Mouse (Mus musculus) CH12.LX (cell line): ENCODE results near the gene Nup153. TPM values are rescaled to one million over a fixed set of nuclear protein-coding genes. Genes with fewer than 3 reads are reported as not detected.

ENCODE experiments used
- DNase-seq: peaks from one replicate; pipeline ENCODE4 v3.0.0-alpha.2; 2013; ENCODE audit errors: extremely low read depth
- H3K27ac ChIP-seq: 2 replicates; pipeline ENCODE4 v1.5.1; 2012; ENCODE audit warnings: low read depth, mild to moderate bottlenecking, control low read depth, moderate library complexity; ENCODE audit not compliant: insufficient read depth
- H3K27me3 ChIP-seq: replicated peaks from 2 replicates; pipeline ENCODE3; 2012; ENCODE audit warnings: inconsistent platforms
- H3K36me3 ChIP-seq, 2 experiments: replicated peaks in 1 of 2; 2 replicates each; pipeline versions ENCODE3 to v1.6.1; 2012; ENCODE audit warnings: inconsistent platforms in 1 of 2, low read length in 1 of 2, mild to moderate bottlenecking in 1 of 2, mixed read lengths in 1 of 2, moderate library complexity in 1 of 2; ENCODE audit not compliant: control insufficient read depth in 1 of 2, insufficient read depth in 1 of 2
- H3K4me1 ChIP-seq, 2 experiments: 2 replicates each; pipeline ENCODE4 v1.6.1; 2012; ENCODE audit warnings: inconsistent platforms in 1 of 2, moderate library complexity in 1 of 2; ENCODE audit not compliant: insufficient read depth in 2 of 2, control insufficient read depth in 1 of 2
- H3K4me2 ChIP-seq: 2 replicates; pipeline ENCODE4 v1.6.1; 2012; ENCODE audit warnings: low read depth, mild to moderate bottlenecking, control low read depth; ENCODE audit not compliant: poor library complexity, insufficient read depth, severe bottlenecking
- H3K4me3 ChIP-seq, 3 experiments: fragments of 150-350 bp in 1 of 3; sonication (generic) in 1 of 3; replicated peaks in 1 of 3; 2 replicates each; pipeline versions ENCODE3 to v1.5.1; 2011 to 2012; ENCODE audit warnings: low read depth in 2 of 3, low read length in 2 of 3, mild to moderate bottlenecking in 2 of 3, moderate library complexity in 2 of 3, control low read depth in 1 of 3, improper control_type of control experiment in 1 of 3, inconsistent platforms in 1 of 3, mixed read lengths in 1 of 3; ENCODE audit not compliant: poor library complexity in 1 of 3
- H3K79me2 ChIP-seq: replicated peaks from 2 replicates; pipeline ENCODE4 v1.6.1; 2012; ENCODE audit warnings: mild to moderate bottlenecking, moderate library complexity; ENCODE audit not compliant: control insufficient read depth, poor library complexity, insufficient read depth, severe bottlenecking; ENCODE audit errors: extremely low read depth
- H3K9ac ChIP-seq: 2 replicates; pipeline ENCODE4 v1.6.1; 2012; ENCODE audit warnings: low read depth, mild to moderate bottlenecking, control low read depth, moderate library complexity; ENCODE audit not compliant: insufficient read depth
- H3K9me3 ChIP-seq: replicated peaks from 2 replicates; pipeline ENCODE3; 2012; ENCODE audit warnings: low read length, inconsistent platforms, mixed read lengths
- BHLHE40 ChIP-seq: IDR thresholded peaks from 2 replicates; pipeline ENCODE4 v1.6.1; 2011; ENCODE audit warnings: mild to moderate bottlenecking, low read depth, low read length, improper control_type of control experiment
- CHD1 ChIP-seq: IDR thresholded peaks from 2 replicates; pipeline ENCODE4 v1.6.1; 2012; ENCODE audit warnings: low read depth, low read length, improper control_type of control experiment, inconsistent platforms
- CHD2 ChIP-seq: IDR thresholded peaks from 2 replicates; pipeline ENCODE4 v1.6.1; 2011; ENCODE audit warnings: low read length, improper control_type of control experiment
- CTCF ChIP-seq, 2 experiments: IDR thresholded peaks in 1 of 2; conservative IDR thresholded peaks in 1 of 2; 2 replicates each; pipeline ENCODE4 v1.5.1; 2011 to 2012; ENCODE audit warnings: low read depth in 2 of 2, low read length in 2 of 2, improper control_type of control experiment in 1 of 2, inconsistent platforms in 1 of 2, mild to moderate bottlenecking in 1 of 2, moderate library complexity in 1 of 2
- ELF1 ChIP-seq: IDR thresholded peaks from 2 replicates; pipeline ENCODE4 v1.6.1; 2014; ENCODE audit warnings: low read depth, mild to moderate bottlenecking, inconsistent platforms, low read length, improper control_type of control experiment
- GABPA ChIP-seq: IDR thresholded peaks from 2 replicates; pipeline ENCODE4 v1.6.1; 2012; ENCODE audit warnings: low read depth, low read length, improper control_type of control experiment, inconsistent platforms; ENCODE audit not compliant: insufficient replicate concordance
- HCFC1 ChIP-seq: IDR thresholded peaks from 2 replicates; pipeline ENCODE4 v1.6.1; 2012; ENCODE audit warnings: low read depth, mild to moderate bottlenecking, inconsistent platforms, low read length, improper control_type of control experiment
- IRF4 ChIP-seq: IDR thresholded peaks from 2 replicates; pipeline ENCODE4 v1.6.1; 2014; ENCODE audit warnings: low read depth, mild to moderate bottlenecking, inconsistent platforms, low read length, improper control_type of control experiment
- JUN ChIP-seq: IDR thresholded peaks from 2 replicates; pipeline ENCODE4 v1.6.1; 2011; ENCODE audit warnings: low read depth, mild to moderate bottlenecking, low read length, improper control_type of control experiment, moderate library complexity; ENCODE audit not compliant: insufficient read depth
- JUND ChIP-seq: conservative IDR thresholded peaks from 2 replicates; pipeline ENCODE4 v1.6.1; 2011; ENCODE audit warnings: low read depth, low read length, improper control_type of control experiment
- KAT2A ChIP-seq: IDR thresholded peaks from 2 replicates; pipeline ENCODE4 v1.6.1; 2012; ENCODE audit warnings: low read length, improper control_type of control experiment, inconsistent platforms; ENCODE audit not compliant: insufficient replicate concordance
- MAFK ChIP-seq: IDR thresholded peaks from 2 replicates; pipeline ENCODE4 v1.6.1; 2011; ENCODE audit warnings: low read length, improper control_type of control experiment; ENCODE audit not compliant: insufficient replicate concordance
- MAX ChIP-seq: IDR thresholded peaks from 2 replicates; pipeline ENCODE4 v1.6.1; 2011; ENCODE audit warnings: low read length, improper control_type of control experiment
- MAZ ChIP-seq: IDR thresholded peaks from 2 replicates; pipeline ENCODE4 v1.6.1; 2012; ENCODE audit warnings: low read depth, mild to moderate bottlenecking, inconsistent platforms, low read length, improper control_type of control experiment, moderate library complexity
- MYC ChIP-seq: IDR thresholded peaks from 2 replicates; pipeline ENCODE4 v1.6.1; 2011; ENCODE audit warnings: low read depth, mild to moderate bottlenecking, improper control_type of control experiment, low read length
- NRF1 ChIP-seq: IDR thresholded peaks from 2 replicates; pipeline ENCODE4 v1.6.1; 2014; ENCODE audit warnings: low read depth, mild to moderate bottlenecking, inconsistent platforms, low read length, improper control_type of control experiment, moderate library complexity
- PAX5 ChIP-seq: IDR thresholded peaks from 2 replicates; pipeline ENCODE4 v1.6.1; 2012; ENCODE audit warnings: low read length, inconsistent platforms, mixed read lengths
- RAD21 ChIP-seq: IDR thresholded peaks from 2 replicates; pipeline ENCODE4 v1.6.1; 2011; ENCODE audit warnings: low read depth, mild to moderate bottlenecking, low read length, improper control_type of control experiment, moderate library complexity
- SIN3A ChIP-seq: IDR thresholded peaks from 2 replicates; pipeline ENCODE4 v1.6.1; 2012; ENCODE audit warnings: low read length, improper control_type of control experiment, inconsistent platforms
- SMC3 ChIP-seq: IDR thresholded peaks from 2 replicates; pipeline ENCODE4 v1.6.1; 2011; ENCODE audit warnings: low read depth, low read length, improper control_type of control experiment
- TCF12 ChIP-seq: IDR thresholded peaks from 2 replicates; pipeline ENCODE4 v1.6.1; 2014; ENCODE audit warnings: low read depth, mild to moderate bottlenecking, inconsistent platforms, low read length, improper control_type of control experiment
- UBTF ChIP-seq: IDR thresholded peaks from 2 replicates; pipeline ENCODE4 v1.6.1; 2012; ENCODE audit warnings: low read depth, mild to moderate bottlenecking, inconsistent platforms, low read length, improper control_type of control experiment, moderate library complexity
- USF2 ChIP-seq: conservative IDR thresholded peaks from 2 replicates; pipeline ENCODE4 v1.6.1; 2011; ENCODE audit warnings: low read depth, low read length, improper control_type of control experiment
- dilution Hi-C: fragments of 300-500 bp; cut with MboI; formaldehyde crosslinking; loops from 2 replicates; pipeline ENCODE4 v1.14.3; 2020; ENCODE audit warnings: low sequenced_read_pairs; ENCODE audit not compliant: extremely low pct_unique_long_range_greater_than_20kb, extremely low pct_ligation_motif_present
- in situ Hi-C: fragments of 300-500 bp; cut with MboI; formaldehyde crosslinking; loops from 3 replicates; pipeline ENCODE4 v1.14.3; 2019; ENCODE audit warnings: low sequenced_read_pairs, low pct_ligation_motif_present, low pct_unique_long_range_greater_than_20kb, mixed read lengths
- polyA plus RNA-seq: library from polyadenylated mRNA; unstranded; fragments of >175 nt; gene quantifications from 2 replicates; pipeline ENCODE4 v1.2.1, GENCODE M21; 2012; ENCODE audit warnings: low read depth; ENCODE audit not compliant: insufficient read length
- total RNA-seq, 2 experiments: library from RNA; depleted of rRNA; stranded (reverse); fragments of 300-350 nt in 1 of 2; fragments of >200 nt in 1 of 2; gene quantifications; 2 replicates each; pipeline ENCODE4 v1.2.3; 2012 to 2014

Nup153 gene
- total and polyA plus RNA-seq, 3 experiments, result 60.6 to 118 (median 91.5) TPM

DNA sequence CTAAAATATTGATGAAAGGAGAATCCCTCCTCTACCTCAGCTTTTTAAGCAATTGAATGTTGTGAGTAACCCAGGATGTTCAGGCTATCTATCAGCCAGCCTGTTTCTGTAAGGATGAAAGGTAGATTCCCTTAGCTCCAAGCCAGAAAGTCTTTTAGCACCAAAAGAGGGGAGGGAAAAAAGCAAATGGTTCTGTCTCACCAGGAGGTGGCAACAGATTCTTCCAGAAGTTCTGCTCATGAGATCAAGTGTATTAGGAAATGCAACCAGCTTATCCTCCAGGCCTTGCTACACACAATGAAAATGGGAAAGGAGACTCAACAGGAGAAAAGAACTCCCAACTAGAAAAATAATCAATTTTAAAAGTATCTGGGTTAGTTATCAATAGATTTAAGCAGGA lies 3.4 kb downstream of the Nup153 start:
- H3K9ac ChIP-seq, result peak overlapping the region; percentile 12
- peaks cover 66% of the 10 kb centered on the region for H3K79me2 ChIP-seq
- in situ Hi-C loops, result no loop called here
- peaks cover 0 to 2% of the 10 kb centered on the region in 2 experiments for H3K36me3 ChIP-seq
- no peaks in the 10 kb centered on the region for H3K9me3 ChIP-seq
- H3K27ac ChIP-seq, result no peak overlapping the region
- no peaks in the 10 kb centered on the region for H3K27me3 ChIP-seq
- peak overlapping the region; percentile 56 for H3K4me2 ChIP-seq
- dilution Hi-C loops, result no loop called here
- peaks cover 2 to 34% of the 10 kb centered on the region in 2 experiments; a peak in 3 of 4 replicates for H3K4me1 ChIP-seq
- no peak for DNase-seq
- peak overlapping the region in 1 of 3 experiments; percentile 86 for H3K4me3 ChIP-seq
- no peak for TF ChIP-seq CHD2
- TF ChIP-seq UBTF, result no peak
- TF ChIP-seq TCF12, result no peak
- TF ChIP-seq USF2, result no peak
- TF ChIP-seq RAD21, result peak; percentile 22
- no peak for TF ChIP-seq HCFC1
- no peak for TF ChIP-seq KAT2A
- TF ChIP-seq MYC, result no peak
- TF ChIP-seq MAZ, result no peak
- TF ChIP-seq SMC3, result peak; percentile 16; the same call in 1 of the 2 replicates
- no peak for TF ChIP-seq PAX5
- peak in 1 of 2 experiments; percentile 50; a peak in 2 of 4 replicates for TF ChIP-seq CTCF (conservative IDR thresholded peaks at IDR 0.05 in 1 of 2, IDR thresholded peaks at IDR 0.05 in 1 of 2; ENCODE audit: low read depth in 2 of 2, low read length in 2 of 2)

DNA sequence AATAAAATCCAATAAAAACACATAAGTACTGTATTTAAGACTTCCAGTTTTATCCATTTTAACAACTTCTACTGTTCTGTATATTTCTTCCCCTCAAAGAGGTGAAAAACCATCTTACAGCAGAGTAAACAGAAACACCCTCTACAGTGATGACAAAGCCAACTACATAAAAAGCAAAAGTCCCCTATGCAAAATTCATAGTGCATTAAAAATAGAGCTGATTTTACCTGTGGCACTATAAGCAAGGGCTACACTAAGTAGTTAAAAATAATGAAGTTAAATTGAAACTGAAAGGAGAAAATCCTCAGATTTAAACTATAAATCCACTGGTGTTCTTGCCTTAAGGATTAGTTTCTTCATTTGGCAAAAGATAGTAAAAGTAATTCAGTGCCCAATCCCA lies 6.7 kb downstream of the Nup153 start:
- Histone ChIP-seq H3K9me3 (no peaks in the 10 kb centered on the region), H3K4me3 (peak overlapping the region in 1 of 3 experiments; percentile 0), H3K36me3 (peaks cover 0 to 12% of the 10 kb centered on the region in 2 experiments), H3K79me2 (peaks cover 79% of the 10 kb centered on the region), H3K4me1 (peaks cover 7 to 60% of the 10 kb centered on the region in 2 experiments; a peak in 3 of 4 replicates), H3K4me2 (peak overlapping the region; percentile 75; the same call in 1 of the 2 replicates), H3K9ac (peak overlapping the region; percentile 66; the same call in 1 of the 2 replicates), H3K27me3 (no peaks in the 10 kb centered on the region)
- in situ Hi-C loops, result no loop called here
- no peak for TF ChIP-seq SIN3A
- TF ChIP-seq MAX, result no peak
- no peak for TF ChIP-seq MAFK
- TF ChIP-seq NRF1, result no peak
- TF ChIP-seq GABPA, result no peak
- no peak for TF ChIP-seq JUND
- no peak for TF ChIP-seq IRF4
- TF ChIP-seq UBTF, result no peak
- no peak for TF ChIP-seq ELF1
- TF ChIP-seq BHLHE40, result no peak
- no peak for TF ChIP-seq CHD1
- TF ChIP-seq JUN, result no peak
- TF ChIP-seq CHD2, result no peak
- TF ChIP-seq TCF12, result no peak
- TF ChIP-seq, all 38 proteins: peak for 0
- DNase-seq, result no peak
- dilution Hi-C loops, result no loop called here
- no peak overlapping the region; the same call in 1 of the 2 replicates for H3K27ac ChIP-seq
